Mouse (Mus musculus) stomach, postnatal 0 days (tissue): ENCODE data around the gene Tspan12. TPM values are rescaled to one million over a fixed set of nuclear protein-coding genes. Genes with fewer than 3 reads are reported as not detected.
"Not testable (repeated sequence)": the region's sequence is repeated elsewhere in the genome, so short reads cannot be mapped to it uniquely, and the experiment has no call there.

Experiments used
- ATAC-seq: fragments of 200-750 bp; cut with Nextera tagmentation; 2 replicates; pipeline ENCODE4 v1.8.0; 2017; ENCODE audit not compliant: low FRiP score, low TSS enrichment
- DNase-seq: peaks from one replicate; pipeline ENCODE4 v3.0.0-alpha.2; 2016; ENCODE audit warnings: low spot score
- H3K27ac ChIP-seq: fragments of 300-500 bp; sonication (generic); replicated peaks from 2 replicates; pipeline ENCODE4 v1.5.1; 2014; ENCODE audit warnings: mild to moderate bottlenecking, control low read depth
- H3K27me3 ChIP-seq: fragments of 300-500 bp; sonication (generic); 2 replicates; pipeline ENCODE4 v1.6.1; 2014; ENCODE audit warnings: low read length; ENCODE audit not compliant: control insufficient read depth, insufficient read depth
- H3K36me3 ChIP-seq: fragments of 300-500 bp; sonication (generic); 2 replicates; pipeline ENCODE4 v1.6.1; 2014; ENCODE audit warnings: low read length, mixed read lengths; ENCODE audit not compliant: control insufficient read depth, insufficient read depth
- H3K4me1 ChIP-seq: fragments of 300-500 bp; sonication (generic); replicated peaks from 2 replicates; pipeline ENCODE4 v1.6.1; 2014; ENCODE audit warnings: antibody characterized with exemption; ENCODE audit not compliant: control insufficient read depth, insufficient read depth
- H3K4me2 ChIP-seq: fragments of 300-500 bp; sonication (generic); replicated peaks from 2 replicates; pipeline ENCODE4 v1.6.1; 2014; ENCODE audit warnings: low read depth, mild to moderate bottlenecking, control low read depth, moderate library complexity
- H3K4me3 ChIP-seq: fragments of 300-500 bp; sonication (generic); 2 replicates; pipeline ENCODE4 v1.5.1; 2014; ENCODE audit warnings: low read depth, low read length, control low read depth
- H3K9ac ChIP-seq: fragments of 300-500 bp; sonication (generic); 2 replicates; pipeline ENCODE4 v1.6.1; 2014; ENCODE audit warnings: mild to moderate bottlenecking, low read length, control low read depth, mixed read lengths
- H3K9me3 ChIP-seq: fragments of 300-500 bp; sonication (generic); 2 replicates; pipeline ENCODE4 v1.6.1; 2016; ENCODE audit warnings: low read length; ENCODE audit not compliant: control insufficient read depth
- CTCF ChIP-seq: IDR thresholded peaks from 2 replicates; pipeline ENCODE4 v1.5.1; 2016; ENCODE audit warnings: antibody characterized with exemption, low read depth, mild to moderate bottlenecking, moderate library complexity
- EP300 ChIP-seq: optimal IDR thresholded peaks from 2 replicates; pipeline ENCODE3; 2016; ENCODE audit warnings: antibody characterized with exemption
- WGBS: fragments of 180-500 bp; shearing (Covaris S2); extraction: QIAGEN DNeasy Blood & Tissue Kit; methylation state at CpG from one replicate; pipeline ENCODE4 v1.1.7; 2014; 5-methylcytosine and 5-hydroxymethylcytosine counted together
- polyA plus RNA-seq: library from polyadenylated mRNA; unstranded; fragments of >200 nt; fragmentation: Nextera tagmentation; extraction: Ambion mirVana; gene quantifications from 2 replicates; pipeline ENCODE4 v1.2.1, GENCODE M21; 2015

Gene Tspan12
- 25.0 TPM in 2 replicates for polyA plus RNA-seq

DNA sequence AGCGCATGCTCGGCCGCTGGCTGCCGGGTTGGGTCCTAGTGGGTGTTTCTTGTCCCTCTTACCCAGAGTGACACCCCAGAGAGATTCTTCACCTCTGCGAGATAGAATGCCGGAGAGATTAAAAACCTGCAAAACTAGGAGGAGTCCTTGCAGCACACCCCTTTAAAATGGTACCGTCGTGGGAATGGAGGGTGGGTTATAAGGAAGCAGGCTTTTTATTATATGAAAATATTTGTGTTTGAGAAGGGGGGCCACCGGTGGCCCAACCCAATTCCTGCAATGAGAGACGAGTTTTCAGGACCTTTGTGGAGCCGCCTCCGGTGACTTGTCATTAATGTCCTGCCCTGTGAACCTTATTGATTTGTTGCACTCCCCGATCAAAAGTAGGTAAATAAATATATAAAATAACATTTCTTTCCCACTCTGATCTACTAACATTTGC lies at the start of gene Tspan12:
Gene Tspan12 (minus strand): TSS at position 172 of the 442 bp plus-strand sequence.
- H3K4me2 ChIP-seq = peak within 1 kb of the TSS; percentile 90
- WGBS = under 1% methylated on average over 13 of the region's 13 CpGs
- peak; percentile 76 for ATAC-seq
- no peaks in the 10 kb centered on the region for H3K36me3 ChIP-seq
- no peak for TF ChIP-seq EP300
- peak within 1 kb of the TSS; percentile 82 for H3K4me3 ChIP-seq
- H3K27me3 ChIP-seq = no peaks in the 10 kb centered on the region
- H3K9me3 ChIP-seq = no peaks in the 10 kb centered on the region
- DNase-seq = no peak
- peak within 1 kb of the TSS; percentile 76 for H3K9ac ChIP-seq
- no peaks in the 10 kb centered on the region; the same call in 1 of the 2 replicates for H3K4me1 ChIP-seq
- peak within 1 kb of the TSS; percentile 86 for H3K27ac ChIP-seq

DNA sequence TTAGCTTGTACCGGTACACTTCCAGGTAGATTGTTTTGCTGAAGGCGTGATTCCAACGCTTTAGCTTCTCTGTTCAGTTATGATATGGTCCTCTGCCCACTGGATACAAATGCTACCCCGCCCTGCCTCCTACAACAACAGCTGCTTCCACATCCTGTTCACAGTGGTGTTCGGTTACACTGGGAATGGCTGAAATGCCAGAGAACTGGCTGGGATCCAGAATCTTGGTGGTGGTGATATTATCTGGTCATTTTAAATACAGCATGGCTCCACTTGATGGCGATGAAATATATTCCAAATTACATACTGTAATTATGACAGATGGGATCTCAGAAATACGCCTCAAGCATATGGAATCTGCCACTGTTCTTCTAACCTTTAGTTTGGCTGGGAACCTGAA lies 42.1 kb upstream of the Tspan12 start:
- TF ChIP-seq EP300 (no peak), CTCF (no peak)
- DNase-seq (no peak), ATAC-seq (no peak)
- no peaks in the 10 kb centered on the region for H3K36me3 ChIP-seq
- H3K4me2 ChIP-seq = no peak overlapping the region
- no peak overlapping the region for H3K9ac ChIP-seq
- no peak overlapping the region for H3K4me3 ChIP-seq
- no peaks in the 10 kb centered on the region for H3K4me1 ChIP-seq
- H3K27ac ChIP-seq = no peak overlapping the region
- WGBS = 42% methylated on average over 7 of the region's 7 CpGs
- H3K9me3 ChIP-seq = no peaks in the 10 kb centered on the region
- no peaks in the 10 kb centered on the region for H3K27me3 ChIP-seq

GRCm38 (mm10) chr6:21889101-21889500 lies 36.8 kb upstream of the Tspan12 start:
- no peak for DNase-seq

GRCm38 (mm10) chr6:21887971-21888370 lies 35.7 kb upstream of the Tspan12 start:
- not testable (repeated sequence) for H3K27me3 ChIP-seq, H3K4me3 ChIP-seq, ATAC-seq, H3K9ac ChIP-seq, H3K27ac ChIP-seq, H3K4me1 ChIP-seq, H3K4me2 ChIP-seq, H3K9me3 ChIP-seq, DNase-seq, H3K36me3 ChIP-seq

More at GRCm38 (mm10) chr6:21889101-21889500, 36.8 kb upstream of the Tspan12 start:
- no peak for ATAC-seq
- 65% methylated on average over 2 of the region's 2 CpGs for WGBS
- Histone ChIP-seq H3K27me3 (no peaks in the 10 kb centered on the region), H3K36me3 (no peaks in the 10 kb centered on the region), H3K9me3 (no peaks in the 10 kb centered on the region), H3K9ac (no peak overlapping the region), H3K4me1 (no peaks in the 10 kb centered on the region), H3K4me3 (no peak overlapping the region), H3K27ac (no peak overlapping the region), H3K4me2 (no peak overlapping the region)
- TF ChIP-seq EP300 = no peak
- TF ChIP-seq CTCF = no peak

- no peak for ATAC-seq
Observed at GRCm38 (mm10) chr6:21879496-21879895, 27.2 kb upstream of the Tspan12 start.

DNA sequence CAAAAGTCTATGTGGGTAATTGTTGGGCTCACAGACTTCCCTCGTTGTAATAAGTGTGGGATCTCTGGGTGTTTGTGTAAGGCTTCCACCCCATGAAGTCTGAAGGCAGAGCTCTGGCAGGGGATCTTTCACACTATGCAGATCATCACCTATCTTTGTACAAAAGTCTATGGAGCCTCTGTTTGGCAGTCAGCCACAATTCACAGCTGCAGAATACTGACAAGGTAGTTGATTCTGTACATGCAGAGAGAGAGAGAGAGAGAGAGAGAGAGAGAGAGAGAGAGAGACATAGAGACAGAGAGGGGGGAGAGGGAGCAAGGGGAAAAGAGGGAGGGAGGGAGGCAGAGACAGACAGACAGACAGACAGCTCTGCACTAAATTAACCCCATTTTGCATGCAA lies 15.0 kb upstream of the Tspan12 start:
- no peak overlapping the region for H3K4me2 ChIP-seq
- no peaks in the 10 kb centered on the region for H3K27me3 ChIP-seq
- H3K9ac ChIP-seq = no peak overlapping the region
- WGBS = 13% methylated on average over 1 of the region's 1 CpGs
- DNase-seq = no peak
- no peaks in the 10 kb centered on the region for H3K4me1 ChIP-seq
- H3K4me3 ChIP-seq = no peak overlapping the region
- TF ChIP-seq CTCF (no peak), EP300 (no peak)
- no peaks in the 10 kb centered on the region for H3K36me3 ChIP-seq
- no peak for ATAC-seq
- no peaks in the 10 kb centered on the region for H3K9me3 ChIP-seq
- no peak overlapping the region for H3K27ac ChIP-seq

More at GRCm38 (mm10) chr6:21879496-21879895, 27.2 kb upstream of the Tspan12 start:
- WGBS = 37% methylated on average over 6 of the region's 6 CpGs
- no peak for DNase-seq
- Histone ChIP-seq H3K4me2 (no peak overlapping the region), H3K27ac (no peak overlapping the region), H3K4me1 (no peaks in the 10 kb centered on the region), H3K4me3 (no peak overlapping the region), H3K27me3 (no peaks in the 10 kb centered on the region), H3K9me3 (no peaks in the 10 kb centered on the region), H3K9ac (no peak overlapping the region), H3K36me3 (no peaks in the 10 kb centered on the region)
- no peak for TF ChIP-seq EP300
